Mouse (Mus musculus): ENCODE measurements around the gene Cdkn2d. TPM values are rescaled to one million over a fixed set of nuclear protein-coding genes. Genes with fewer than 3 reads are reported as not detected.
A peak's percentile ranks its signal among the peaks of the same experiment; 100 is the strongest.

Gene Cdkn2d
- polyA plus RNA-seq, 1 experiment from 2014 or later, result 55.3 TPM

DNA sequence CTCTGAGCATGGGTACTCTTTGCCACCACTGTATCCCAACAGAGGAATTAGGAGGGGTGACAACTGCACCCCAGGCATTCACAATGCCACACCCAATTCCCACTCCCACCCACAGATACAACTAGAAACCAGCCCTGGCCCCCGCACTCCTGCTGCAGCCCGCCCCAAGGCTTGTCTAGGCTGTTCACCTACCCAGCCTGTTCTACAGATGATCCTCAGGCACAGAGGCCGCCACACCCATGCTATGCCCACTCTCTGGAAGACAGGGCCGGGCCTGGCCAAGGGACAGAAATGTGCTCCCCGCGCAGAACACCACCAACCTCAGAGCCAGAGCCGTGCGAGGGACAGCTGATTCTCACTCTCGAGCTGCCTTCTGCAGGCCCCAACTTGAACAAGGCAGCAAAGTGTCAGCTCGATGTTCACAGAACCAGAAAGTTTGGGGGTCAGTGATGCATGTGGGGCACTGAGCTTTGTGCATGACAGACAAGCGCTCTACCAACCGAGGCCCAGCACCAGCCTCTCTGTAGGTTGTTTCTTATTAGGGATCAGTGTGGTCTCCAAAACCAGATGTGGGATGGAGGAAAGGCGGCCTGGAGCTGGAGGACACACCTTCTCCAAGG is 40.0 kb downstream of the Cdkn2d start:
- WGBS, result 32% methylated on average over 13 of the region's 13 CpGs
- Histone ChIP-seq H3K4me3 (no peak overlapping the region), H3K4me1 (peaks cover 11% of the 10 kb centered on the region), H3K9me3 (no peaks in the 10 kb centered on the region), H3K4me2 (no peak overlapping the region), H3K36me3 (no peaks in the 10 kb centered on the region), H3K27me3 (peaks cover 50% of the 10 kb centered on the region), H3K9ac (no peak overlapping the region), H3K27ac (peak overlapping the region; percentile 74)
- peak; percentile 56; the same call in 1 of the 2 replicates for ATAC-seq (ENCODE audit: insufficient number of reproducible peaks, low FRiP score, low TSS enrichment, low read depth)

GRCm38 (mm10) chr9:21250509-21250908 is 40.7 kb downstream of the Cdkn2d start:
- H3K9me3 ChIP-seq, result no peaks in the 10 kb centered on the region
- 45% methylated on average over 2 of the region's 2 CpGs for WGBS
- H3K36me3 ChIP-seq, result no peaks in the 10 kb centered on the region
- peaks cover 11% of the 10 kb centered on the region for H3K4me1 ChIP-seq
- ATAC-seq (ENCODE audit: insufficient number of reproducible peaks, low FRiP score, low TSS enrichment, low read depth), result no peak
- no peak overlapping the region for H3K4me3 ChIP-seq
- no peak overlapping the region for H3K4me2 ChIP-seq
- no peak overlapping the region for H3K9ac ChIP-seq
- peaks cover 57% of the 10 kb centered on the region for H3K27me3 ChIP-seq
- peak overlapping the region; percentile 74 for H3K27ac ChIP-seq

DNA sequence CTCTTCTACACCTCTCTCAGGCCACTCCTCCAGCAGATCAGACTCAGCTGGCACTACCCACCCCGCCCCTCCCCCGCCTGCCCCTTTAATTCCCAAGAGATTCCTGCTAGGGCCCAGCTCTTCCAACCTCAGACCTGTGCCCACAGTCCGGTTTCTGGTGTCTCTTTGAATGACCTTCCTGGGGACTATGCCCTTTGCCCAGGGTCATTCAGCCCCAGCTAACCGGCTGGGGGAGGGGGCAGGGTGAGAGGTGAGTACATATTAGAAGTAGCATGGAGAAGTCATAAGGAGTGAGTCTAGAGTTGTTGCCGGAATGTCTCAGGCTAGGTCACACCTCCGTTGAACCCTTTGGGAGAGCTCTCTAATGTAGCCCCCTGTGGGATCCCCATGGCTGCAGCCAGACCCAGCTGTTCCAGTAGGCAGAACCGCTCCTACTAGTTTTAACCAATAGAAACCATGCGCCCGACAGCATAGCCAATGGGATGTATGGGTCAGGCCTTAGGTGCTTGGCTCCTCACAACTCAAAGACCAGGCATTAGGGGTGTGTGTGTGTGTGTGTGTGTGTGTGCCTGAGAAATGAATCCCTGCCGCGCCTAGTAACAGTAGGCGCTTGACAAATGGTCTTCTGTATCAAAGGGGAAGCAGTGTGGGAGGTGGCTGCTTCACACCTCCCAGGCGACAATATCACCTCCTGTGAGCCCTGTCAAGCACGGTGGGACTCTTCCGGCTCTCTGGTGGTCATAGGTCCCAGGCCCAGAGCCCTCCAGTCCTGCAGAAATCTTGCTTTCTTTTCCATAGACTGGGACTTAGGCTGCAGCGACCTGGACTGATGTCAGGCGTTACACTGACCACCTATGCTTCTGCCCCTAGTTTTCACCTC is 41.3 kb downstream of the Cdkn2d start:
- WGBS, result 24% methylated on average over 17 of the region's 17 CpGs
- ATAC-seq (ENCODE audit: insufficient number of reproducible peaks, low FRiP score, low TSS enrichment, low read depth), result no peak
- Histone ChIP-seq H3K36me3 (no peaks in the 10 kb centered on the region), H3K4me3 (no peak overlapping the region), H3K9ac (no peak overlapping the region), H3K9me3 (no peaks in the 10 kb centered on the region), H3K27ac (no peak overlapping the region), H3K4me2 (no peak overlapping the region), H3K27me3 (peaks cover 63% of the 10 kb centered on the region), H3K4me1 (peaks cover 14% of the 10 kb centered on the region)

DNA sequence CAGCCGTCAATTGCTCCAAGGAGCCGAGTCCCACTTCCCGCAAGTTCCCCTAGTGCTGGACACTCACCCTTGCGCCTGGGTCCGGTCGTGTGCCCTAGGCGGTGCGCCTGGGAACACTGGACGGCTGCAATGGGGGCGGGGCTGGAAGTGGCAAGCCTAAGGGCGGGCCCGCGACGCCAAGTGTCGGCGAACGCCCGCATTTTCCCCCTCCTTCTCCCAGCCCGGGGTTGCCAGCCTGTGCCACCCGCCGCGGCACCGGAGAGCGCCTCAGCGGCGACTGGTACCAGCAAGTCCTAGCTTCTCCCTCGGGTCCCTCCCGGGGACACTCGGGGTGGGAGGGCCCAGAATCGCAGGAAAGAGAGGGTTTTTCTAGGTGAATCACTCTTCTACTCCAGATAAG is 42.9 kb downstream of the Cdkn2d start, which contains the start of gene S1pr5:
Gene S1pr5, minus strand, starts transcription at position 118 of the 400 bp plus-strand sequence.
- WGBS, result 1% methylated on average over 30 of the region's 30 CpGs
- H3K9me3 ChIP-seq, result no peaks in the 10 kb centered on the region
- peak within 1 kb of the TSS; percentile 38 for H3K4me2 ChIP-seq
- peaks cover 26% of the 10 kb centered on the region for H3K4me1 ChIP-seq
- 0 out of 2 replicates have a peak within 1 kb of the TSS, but pooled peaks have one; percentile 10 for H3K9ac ChIP-seq
- H3K27me3 ChIP-seq, result peaks cover 78% of the 10 kb centered on the region
- no peaks in the 10 kb centered on the region for H3K36me3 ChIP-seq
- ATAC-seq (ENCODE audit: insufficient number of reproducible peaks, low FRiP score, low TSS enrichment, low read depth), result no peak
- H3K4me3 ChIP-seq, result peak within 1 kb of the TSS; percentile 30
- no peak within 1 kb of the TSS for H3K27ac ChIP-seq

- peaks cover 24% of the 10 kb centered on the region for H3K4me1 ChIP-seq
- peaks cover 95% of the 10 kb centered on the region for H3K27me3 ChIP-seq
- no peak overlapping the region for H3K4me3 ChIP-seq
- H3K9me3 ChIP-seq, result no peaks in the 10 kb centered on the region
- ATAC-seq (ENCODE audit: insufficient number of reproducible peaks, low FRiP score, low TSS enrichment, low read depth), result no peak
- WGBS, result 94% methylated on average over 1 of the region's 1 CpGs
- H3K4me2 ChIP-seq, result no peak overlapping the region
- no peaks in the 10 kb centered on the region for H3K36me3 ChIP-seq
- no peak overlapping the region for H3K27ac ChIP-seq
- no peak overlapping the region for H3K9ac ChIP-seq
Measured at GRCm38 (mm10) chr9:21246342-21246741, 44.9 kb downstream of the Cdkn2d start.

- H3K4me2 ChIP-seq, result peak overlapping the region; percentile 96
- H3K4me3 ChIP-seq, result peak overlapping the region; percentile 47
- peaks cover 83% of the 10 kb centered on the region for H3K27me3 ChIP-seq
Measured at GRCm38 (mm10) chr9:21245113-21245487, 46.1 kb downstream of the Cdkn2d start.

GRCm38 (mm10) chr9:21244428-21245112 is 46.6 kb downstream of the Cdkn2d start:
- Histone ChIP-seq H3K4me3 (peak overlapping the region; percentile 47), H3K27me3 (peaks cover 77% of the 10 kb centered on the region), H3K4me1 (peaks cover 26% of the 10 kb centered on the region), H3K9ac (peak overlapping the region; percentile 26; the same call in 1 of the 2 replicates), H3K36me3 (no peaks in the 10 kb centered on the region), H3K27ac (no peak overlapping the region), H3K9me3 (no peaks in the 10 kb centered on the region), H3K4me2 (peak overlapping the region; percentile 96)
- ATAC-seq (ENCODE audit: insufficient number of reproducible peaks, low FRiP score, low TSS enrichment, low read depth), result peak; percentile 25; the same call in 1 of the 2 replicates
- WGBS, result under 1% methylated on average over 72 of the region's 72 CpGs

More at GRCm38 (mm10) chr9:21245113-21245487, 46.1 kb downstream of the Cdkn2d start:
- ATAC-seq (ENCODE audit: insufficient number of reproducible peaks, low FRiP score, low TSS enrichment, low read depth), result no peak
- no peak overlapping the region for H3K9ac ChIP-seq
- H3K9me3 ChIP-seq, result no peaks in the 10 kb centered on the region
- H3K4me1 ChIP-seq, result peaks cover 24% of the 10 kb centered on the region
- H3K27ac ChIP-seq, result no peak overlapping the region
- WGBS, result 3% methylated on average over 16 of the region's 16 CpGs
- no peaks in the 10 kb centered on the region for H3K36me3 ChIP-seq

- no peak overlapping the region for H3K27ac ChIP-seq
- H3K4me1 ChIP-seq, result peaks cover 30% of the 10 kb centered on the region
- H3K4me3 ChIP-seq, result peak overlapping the region; percentile 47
- 0 out of 2 replicates have a peak overlapping the region, but pooled peaks have one; percentile 26 for H3K9ac ChIP-seq
- H3K36me3 ChIP-seq, result no peaks in the 10 kb centered on the region
- no peaks in the 10 kb centered on the region for H3K9me3 ChIP-seq
- peaks cover 71% of the 10 kb centered on the region for H3K27me3 ChIP-seq
- H3K4me2 ChIP-seq, result peak overlapping the region; percentile 96
- 14% methylated on average over 42 of the region's 42 CpGs for WGBS
- no peak for ATAC-seq (ENCODE audit: insufficient number of reproducible peaks, low FRiP score, low TSS enrichment, low read depth)
Measured at GRCm38 (mm10) chr9:21243826-21244427, 47.3 kb downstream of the Cdkn2d start.

DNA sequence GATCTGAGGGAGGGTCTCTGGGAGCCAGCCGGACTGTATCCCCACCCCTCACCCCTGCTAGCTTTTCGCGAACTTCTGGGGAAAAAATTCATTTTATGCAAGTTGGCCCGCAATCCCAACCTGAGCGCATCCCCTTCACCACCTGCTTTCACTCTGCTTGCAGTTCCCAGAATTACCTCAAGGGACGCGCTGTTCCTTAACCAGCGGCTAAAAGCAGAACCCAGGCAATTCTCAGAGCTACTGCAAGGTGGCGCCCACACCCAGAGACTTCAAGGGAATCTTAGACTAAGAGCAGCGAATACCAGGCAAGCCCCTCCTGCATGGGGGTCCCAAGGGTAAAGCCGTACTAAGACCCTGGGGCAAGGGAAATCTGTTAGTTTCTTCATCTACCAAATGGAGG is 49.9 kb downstream of the Cdkn2d start:
- Histone ChIP-seq H3K4me2 (no peak overlapping the region), H3K27me3 (peaks cover 49% of the 10 kb centered on the region), H3K36me3 (0 out of 2 replicates have a peak, but pooled peaks cover 3% of the 10 kb centered on the region), H3K4me3 (no peak overlapping the region), H3K4me1 (peaks cover 38% of the 10 kb centered on the region), H3K9me3 (no peaks in the 10 kb centered on the region), H3K27ac (no peak overlapping the region), H3K9ac (no peak overlapping the region)
- WGBS, result 5% methylated on average over 11 of the region's 11 CpGs
- ATAC-seq (ENCODE audit: insufficient number of reproducible peaks, low FRiP score, low TSS enrichment, low read depth), result no peak

- H3K27me3 ChIP-seq, result peaks cover 31% of the 10 kb centered on the region
- H3K4me3 ChIP-seq, result peak overlapping the region; percentile 73
- peak overlapping the region; percentile 67 for H3K4me2 ChIP-seq
- H3K36me3 ChIP-seq, result peaks cover 16% of the 10 kb centered on the region
- H3K9ac ChIP-seq, result peak overlapping the region; percentile 89
- peak overlapping the region; percentile 95 for H3K27ac ChIP-seq
- H3K9me3 ChIP-seq, result no peaks in the 10 kb centered on the region
- no peak for ATAC-seq (ENCODE audit: insufficient number of reproducible peaks, low FRiP score, low TSS enrichment, low read depth)
- H3K4me1 ChIP-seq, result peaks cover 32% of the 10 kb centered on the region
- WGBS, result 27% methylated on average over 4 of the region's 4 CpGs
Measured at GRCm38 (mm10) chr9:21239465-21239848, 51.8 kb downstream of the Cdkn2d start.

GRCm38 (mm10) chr9:21238733-21239464 is 52.3 kb downstream of the Cdkn2d start, which contains the start of gene Keap1:
Gene Keap1, minus strand, starts transcription at chr9:21239361.
- Histone ChIP-seq H3K4me3 (peak within 1 kb of the TSS; percentile 73), H3K27ac (peak within 1 kb of the TSS; percentile 95), H3K27me3 (peaks cover 25% of the 10 kb centered on the region), H3K36me3 (peaks cover 21% of the 10 kb centered on the region), H3K4me1 (peaks cover 26% of the 10 kb centered on the region), H3K9ac (peak within 1 kb of the TSS; percentile 89), H3K9me3 (no peaks in the 10 kb centered on the region), H3K4me2 (peak within 1 kb of the TSS; percentile 67)
- peak; percentile 79 for ATAC-seq (ENCODE audit: insufficient number of reproducible peaks, low FRiP score, low TSS enrichment, low read depth)
- WGBS, result under 1% methylated on average over 78 of the region's 90 CpGs
